Mouse (Mus musculus): ENCODE results near the gene Gale. TPM values are rescaled to one million over a fixed set of nuclear protein-coding genes. Genes with fewer than 3 reads are reported as not detected.

The Gale gene
- polyA plus RNA-seq, 1 experiment from 2014 or later = 24.5 TPM

DNA sequence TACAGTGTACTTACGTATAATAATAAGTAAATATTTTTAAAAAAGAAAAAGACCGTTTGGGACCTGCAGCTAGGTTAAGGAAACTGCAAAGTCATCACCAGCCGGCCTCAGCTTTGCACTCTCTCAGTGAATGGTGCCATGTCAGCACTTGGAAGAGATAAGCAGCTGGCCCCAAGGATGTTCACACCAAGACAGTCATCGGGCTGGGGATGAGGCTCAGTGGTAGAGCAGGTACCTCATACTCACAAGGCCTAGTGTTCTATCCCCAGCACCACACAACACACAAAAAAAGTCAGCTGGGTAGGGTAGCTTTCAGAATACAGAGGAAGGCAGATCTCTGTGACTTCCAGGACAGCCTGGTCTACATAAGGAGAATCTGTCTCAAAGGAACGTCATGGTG, 21.7 kb downstream of the Gale start:
- Histone ChIP-seq H3K9ac (ENCODE audit: low read length) (no peak overlapping the region), H3K36me3 (ENCODE audit: control insufficient read depth, insufficient read depth) (peaks cover 8% of the 10 kb centered on the region), H3K4me2 (ENCODE audit: low read depth, low read length) (no peak overlapping the region), H3K4me1 (ENCODE audit: control insufficient read depth, insufficient read depth, low read length) (peaks cover 11% of the 10 kb centered on the region), H3K4me3 (ENCODE audit: low read length) (no peak overlapping the region), H3K9me3 (replicated peaks; ENCODE audit: control insufficient read depth, low read length) (no peaks in the 10 kb centered on the region), H3K27ac (ENCODE audit: low read length) (no peak overlapping the region), H3K27me3 (ENCODE audit: control insufficient read depth, insufficient read depth, low read length) (no peaks in the 10 kb centered on the region)
- ATAC-seq (replicated peaks; ENCODE audit: extremely low read depth, insufficient read depth, low FRiP score) = no peak
- 82% methylated on average over 5 of the region's 5 CpGs for WGBS

GRCm38 (mm10) chr4:135985769-135986168, 22.2 kb downstream of the Gale start:
- H3K4me2 ChIP-seq (ENCODE audit: low read depth, low read length) = peak overlapping the region; percentile 96
- H3K4me3 ChIP-seq (ENCODE audit: low read length) = peak overlapping the region; percentile 97
- no peaks in the 10 kb centered on the region for H3K27me3 ChIP-seq (ENCODE audit: control insufficient read depth, insufficient read depth, low read length)
- H3K4me1 ChIP-seq (ENCODE audit: control insufficient read depth, insufficient read depth, low read length) = peaks cover 11% of the 10 kb centered on the region
- H3K27ac ChIP-seq (ENCODE audit: low read length) = no peak overlapping the region
- H3K36me3 ChIP-seq (ENCODE audit: control insufficient read depth, insufficient read depth) = peaks cover 8% of the 10 kb centered on the region
- peak overlapping the region; percentile 97; the same call in 1 of the 2 replicates for H3K9ac ChIP-seq (ENCODE audit: low read length)
- H3K9me3 ChIP-seq (replicated peaks; ENCODE audit: control insufficient read depth, low read length) = no peaks in the 10 kb centered on the region
- WGBS = 83% methylated on average over 7 of the region's 7 CpGs
- ATAC-seq (replicated peaks; ENCODE audit: extremely low read depth, insufficient read depth, low FRiP score) = no peak

GRCm38 (mm10) chr4:135986301-135986942, 22.9 kb downstream of the Gale start:
- ATAC-seq (replicated peaks; ENCODE audit: extremely low read depth, insufficient read depth, low FRiP score) = no peak
- Histone ChIP-seq H3K9ac (ENCODE audit: low read length) (peak overlapping the region; percentile 97), H3K9me3 (replicated peaks; ENCODE audit: control insufficient read depth, low read length) (no peaks in the 10 kb centered on the region; the same call in 1 of the 2 replicates), H3K36me3 (ENCODE audit: control insufficient read depth, insufficient read depth) (peaks cover 8% of the 10 kb centered on the region), H3K27me3 (ENCODE audit: control insufficient read depth, insufficient read depth, low read length) (no peaks in the 10 kb centered on the region), H3K4me1 (ENCODE audit: control insufficient read depth, insufficient read depth, low read length) (peaks cover 11% of the 10 kb centered on the region), H3K4me2 (ENCODE audit: low read depth, low read length) (peak overlapping the region; percentile 96), H3K4me3 (ENCODE audit: low read length) (peak overlapping the region; percentile 97), H3K27ac (ENCODE audit: low read length) (peak overlapping the region; percentile 43)
- 7% methylated on average over 23 of the region's 23 CpGs for WGBS

DNA sequence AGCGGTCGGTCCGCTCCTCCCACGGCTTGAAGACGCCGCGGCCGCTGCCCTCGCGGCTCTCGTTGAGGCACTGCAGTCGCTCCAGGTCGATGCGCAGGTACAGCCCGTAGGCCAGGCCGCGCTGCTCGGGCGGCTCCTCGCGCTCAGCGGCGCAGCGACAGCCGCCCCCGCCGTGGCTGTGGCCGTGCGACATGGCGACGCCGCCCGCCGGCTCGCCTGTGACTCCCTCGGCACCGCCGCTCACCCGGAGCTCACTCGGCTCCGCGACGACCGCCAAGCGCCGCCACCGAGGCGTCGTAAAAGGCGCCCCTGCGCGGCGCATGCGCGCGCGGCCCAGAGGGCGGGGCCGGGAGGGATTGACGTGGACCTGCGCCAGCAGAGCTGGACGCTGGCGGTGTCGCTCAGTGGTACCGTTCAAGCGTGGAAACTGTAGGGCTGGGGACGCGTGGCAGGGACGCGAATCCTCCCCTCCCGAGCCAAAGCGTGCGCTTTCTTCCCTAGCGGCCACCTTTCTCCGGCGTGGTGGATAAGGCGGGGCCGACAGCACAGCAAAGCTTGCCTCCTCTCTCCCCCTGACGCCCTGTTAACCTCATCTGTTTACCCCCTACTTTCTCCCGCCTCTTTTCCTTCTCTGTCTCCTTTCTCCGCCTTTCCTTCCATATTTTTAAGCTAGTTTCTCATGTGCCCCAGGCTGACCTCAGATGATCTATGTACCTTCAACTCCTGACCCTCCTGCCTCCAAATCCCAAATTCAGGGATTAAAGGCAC, 23.6 kb downstream of the Gale start, which contains the start of gene Pithd1:
Pithd1 (minus strand) TSS at position 322 of the 768 bp plus-strand sequence.
- Histone ChIP-seq H3K4me2 (ENCODE audit: low read depth, low read length) (peak within 1 kb of the TSS; percentile 96), H3K27ac (ENCODE audit: low read length) (peak within 1 kb of the TSS; percentile 83), H3K36me3 (ENCODE audit: control insufficient read depth, insufficient read depth) (peaks cover 8% of the 10 kb centered on the region), H3K9me3 (replicated peaks; ENCODE audit: control insufficient read depth, low read length) (no peaks in the 10 kb centered on the region; the same call in 1 of the 2 replicates), H3K9ac (ENCODE audit: low read length) (peak within 1 kb of the TSS; percentile 97), H3K4me3 (ENCODE audit: low read length) (peak within 1 kb of the TSS; percentile 97), H3K4me1 (ENCODE audit: control insufficient read depth, insufficient read depth, low read length) (peaks cover 11% of the 10 kb centered on the region), H3K27me3 (ENCODE audit: control insufficient read depth, insufficient read depth, low read length) (no peaks in the 10 kb centered on the region)
- under 1% methylated on average over 78 of the region's 81 CpGs for WGBS
- ATAC-seq (replicated peaks; ENCODE audit: extremely low read depth, insufficient read depth, low FRiP score) = peak; percentile 88

GRCm38 (mm10) chr4:135987714-135988113, 24.2 kb downstream of the Gale start:
- no peak for ATAC-seq (replicated peaks; ENCODE audit: extremely low read depth, insufficient read depth, low FRiP score)
- H3K4me2 ChIP-seq (ENCODE audit: low read depth, low read length) = peak overlapping the region; percentile 96
- H3K27ac ChIP-seq (ENCODE audit: low read length) = peak overlapping the region; percentile 83
- peaks cover 11% of the 10 kb centered on the region for H3K4me1 ChIP-seq (ENCODE audit: control insufficient read depth, insufficient read depth, low read length)
- H3K36me3 ChIP-seq (ENCODE audit: control insufficient read depth, insufficient read depth) = peaks cover 8% of the 10 kb centered on the region
- H3K9me3 ChIP-seq (replicated peaks; ENCODE audit: control insufficient read depth, low read length) = no peaks in the 10 kb centered on the region; the same call in 1 of the 2 replicates
- 71% methylated on average over 9 of the region's 9 CpGs for WGBS
- peak overlapping the region; percentile 97 for H3K9ac ChIP-seq (ENCODE audit: low read length)
- peak overlapping the region; percentile 97 for H3K4me3 ChIP-seq (ENCODE audit: low read length)
- H3K27me3 ChIP-seq (ENCODE audit: control insufficient read depth, insufficient read depth, low read length) = no peaks in the 10 kb centered on the region

- peaks cover 10% of the 10 kb centered on the region for H3K9me3 ChIP-seq (replicated peaks; ENCODE audit: control insufficient read depth, low read length)
- H3K36me3 ChIP-seq (ENCODE audit: control insufficient read depth, insufficient read depth) = no peaks in the 10 kb centered on the region
- H3K4me1 ChIP-seq (ENCODE audit: control insufficient read depth, insufficient read depth, low read length) = no peaks in the 10 kb centered on the region
- no peak overlapping the region for H3K27ac ChIP-seq (ENCODE audit: low read length)
- no peak overlapping the region for H3K9ac ChIP-seq (ENCODE audit: low read length)
- no peak overlapping the region for H3K4me3 ChIP-seq (ENCODE audit: low read length)
- no peak for ATAC-seq (replicated peaks; ENCODE audit: extremely low read depth, insufficient read depth, low FRiP score)
- no peak overlapping the region for H3K4me2 ChIP-seq (ENCODE audit: low read depth, low read length)
- H3K27me3 ChIP-seq (ENCODE audit: control insufficient read depth, insufficient read depth, low read length) = no peaks in the 10 kb centered on the region
- 93% methylated on average over 6 of the region's 6 CpGs for WGBS
Observed at GRCm38 (mm10) chr4:135993941-135994340, 30.4 kb downstream of the Gale start.

DNA sequence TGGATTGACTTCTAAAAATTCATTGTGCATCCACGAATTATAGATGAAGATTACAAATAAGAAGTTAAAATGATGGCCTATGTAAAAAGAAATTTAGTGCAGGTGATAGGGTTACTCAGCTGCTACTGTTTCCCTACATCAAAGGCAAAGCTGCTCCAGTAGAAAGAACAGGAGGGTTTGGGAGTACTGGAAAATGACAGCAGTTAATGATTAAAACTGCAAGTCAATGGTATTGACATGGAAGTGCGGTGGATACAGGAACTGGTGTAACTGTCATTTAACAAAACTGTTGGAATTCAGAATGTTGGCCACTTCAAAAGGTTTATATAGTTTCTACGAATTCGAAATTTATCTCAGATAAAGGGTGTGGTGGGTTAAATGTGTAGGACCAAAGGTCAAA, 31.6 kb downstream of the Gale start:
- WGBS = 78% methylated on average over 4 of the region's 4 CpGs
- H3K4me3 ChIP-seq (ENCODE audit: low read length) = no peak overlapping the region
- no peak overlapping the region for H3K4me2 ChIP-seq (ENCODE audit: low read depth, low read length)
- peaks cover 10% of the 10 kb centered on the region for H3K9me3 ChIP-seq (replicated peaks; ENCODE audit: control insufficient read depth, low read length)
- ATAC-seq (replicated peaks; ENCODE audit: extremely low read depth, insufficient read depth, low FRiP score) = no peak
- H3K27ac ChIP-seq (ENCODE audit: low read length) = no peak overlapping the region
- H3K27me3 ChIP-seq (ENCODE audit: control insufficient read depth, insufficient read depth, low read length) = no peaks in the 10 kb centered on the region
- H3K4me1 ChIP-seq (ENCODE audit: control insufficient read depth, insufficient read depth, low read length) = no peaks in the 10 kb centered on the region
- H3K36me3 ChIP-seq (ENCODE audit: control insufficient read depth, insufficient read depth) = no peaks in the 10 kb centered on the region
- no peak overlapping the region for H3K9ac ChIP-seq (ENCODE audit: low read length)

DNA sequence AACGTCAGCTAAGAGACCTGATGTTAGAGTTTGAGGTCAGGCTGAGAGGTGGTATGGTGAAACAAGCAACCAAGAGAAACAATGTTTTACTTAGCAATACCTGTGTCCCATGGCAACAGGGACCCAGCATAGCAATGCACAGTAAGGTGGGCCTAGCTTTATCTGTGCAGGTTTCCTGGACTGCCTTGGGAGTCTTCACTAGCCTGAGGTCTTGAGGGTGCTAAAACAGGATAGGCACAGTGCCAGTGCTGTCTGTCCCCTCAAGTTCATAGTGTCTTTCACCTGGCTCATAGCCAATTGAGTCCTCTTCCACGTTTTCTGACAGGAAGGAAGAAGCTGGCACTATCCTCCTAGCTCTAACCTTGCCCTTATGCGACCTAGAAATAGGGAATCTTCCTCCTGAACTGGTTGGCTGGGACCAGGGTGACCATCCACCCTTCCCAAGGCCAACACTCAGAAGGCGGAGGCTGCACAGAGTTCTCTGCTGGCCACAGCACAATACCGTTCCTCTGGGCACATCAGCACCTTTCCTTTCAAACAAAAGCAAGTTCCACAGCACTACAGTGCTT, 40.7 kb downstream of the Gale start:
- Histone ChIP-seq H3K9ac (ENCODE audit: low read length) (no peak overlapping the region), H3K27ac (ENCODE audit: low read length) (no peak overlapping the region), H3K4me2 (ENCODE audit: low read depth, low read length) (no peak overlapping the region), H3K27me3 (ENCODE audit: control insufficient read depth, insufficient read depth, low read length) (no peaks in the 10 kb centered on the region), H3K9me3 (replicated peaks; ENCODE audit: control insufficient read depth, low read length) (no peaks in the 10 kb centered on the region), H3K4me3 (ENCODE audit: low read length) (no peak overlapping the region), H3K36me3 (ENCODE audit: control insufficient read depth, insufficient read depth) (peaks cover 49% of the 10 kb centered on the region), H3K4me1 (ENCODE audit: control insufficient read depth, insufficient read depth, low read length) (no peaks in the 10 kb centered on the region)
- WGBS = 67% methylated on average over 5 of the region's 5 CpGs
- ATAC-seq (replicated peaks; ENCODE audit: extremely low read depth, insufficient read depth, low FRiP score) = no peak

DNA sequence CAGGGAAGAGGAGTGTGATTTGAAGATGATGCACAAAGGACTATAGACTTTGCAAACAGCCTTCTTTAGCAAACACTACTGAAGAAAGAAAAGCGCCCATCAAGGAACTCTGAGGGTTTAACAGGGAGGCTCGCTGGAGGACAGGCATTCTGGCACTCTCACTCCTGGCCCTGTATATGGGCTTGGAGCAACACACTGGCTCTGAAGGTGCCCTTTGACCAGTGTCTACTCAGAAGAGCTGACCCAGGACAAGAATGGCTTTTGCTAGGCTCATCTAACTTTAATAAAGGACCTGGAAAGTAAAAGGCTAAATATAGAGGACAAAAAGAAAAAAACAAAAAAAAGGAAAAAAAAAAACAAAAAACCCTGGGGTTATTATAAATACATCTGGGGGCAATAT, 41.4 kb downstream of the Gale start:
- no peak for ATAC-seq (replicated peaks; ENCODE audit: extremely low read depth, insufficient read depth, low FRiP score)
- peaks cover 55% of the 10 kb centered on the region for H3K36me3 ChIP-seq (ENCODE audit: control insufficient read depth, insufficient read depth)
- 82% methylated on average over 2 of the region's 2 CpGs for WGBS
- no peak overlapping the region for H3K4me3 ChIP-seq (ENCODE audit: low read length)
- no peaks in the 10 kb centered on the region for H3K9me3 ChIP-seq (replicated peaks; ENCODE audit: control insufficient read depth, low read length)
- H3K9ac ChIP-seq (ENCODE audit: low read length) = no peak overlapping the region
- H3K4me2 ChIP-seq (ENCODE audit: low read depth, low read length) = no peak overlapping the region
- no peaks in the 10 kb centered on the region for H3K4me1 ChIP-seq (ENCODE audit: control insufficient read depth, insufficient read depth, low read length)
- H3K27ac ChIP-seq (ENCODE audit: low read length) = no peak overlapping the region
- no peaks in the 10 kb centered on the region for H3K27me3 ChIP-seq (ENCODE audit: control insufficient read depth, insufficient read depth, low read length)

Measured in heart, embryonic 16.5 days (tissue).